Mouse (Mus musculus) lung, postnatal 0 days (tissue): Measurements from ENCODE around the gene Gins1.

ENCODE experiments used
- CTCF ChIP-seq: IDR thresholded peaks from 2 replicates; pipeline ENCODE4 v1.5.1; 2016; ENCODE audit warnings: antibody characterized with exemption, mild to moderate bottlenecking
- EP300 ChIP-seq: IDR thresholded peaks from 2 replicates; pipeline ENCODE4 v1.6.1; 2016; ENCODE audit warnings: antibody characterized with exemption, mild to moderate bottlenecking, control low read depth

DNA sequence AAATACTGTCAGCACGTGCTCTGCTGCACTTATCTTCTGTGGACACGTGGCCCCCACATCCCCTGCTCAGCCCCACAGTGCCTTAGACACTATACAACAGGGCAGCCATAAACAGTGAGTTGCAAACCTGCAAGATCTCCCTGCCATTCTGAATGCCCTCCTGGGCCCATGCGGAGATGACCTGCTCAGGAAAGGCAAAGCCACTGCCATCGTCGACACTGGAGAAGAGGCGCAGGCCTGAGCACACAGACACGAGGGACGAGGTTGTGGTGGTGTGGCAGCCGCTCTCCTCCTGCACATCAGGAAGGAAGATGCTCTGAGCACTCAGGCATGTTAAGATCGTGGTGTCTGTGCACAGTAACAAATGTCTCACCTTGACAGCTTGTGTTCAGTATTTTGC is 60.8 kb downstream of the Gins1 start:
- TF ChIP-seq CTCF: no peak
- no peak for TF ChIP-seq EP300
